Mouse (Mus musculus): ENCODE measurements at regions not wholly inside any gene's neighbourhood (a gene's known extent, or its start where the extent isn't known, plus 50 kb on each side); places are given as distances from the start of the nearest gene placed in this dataset.

DNA sequence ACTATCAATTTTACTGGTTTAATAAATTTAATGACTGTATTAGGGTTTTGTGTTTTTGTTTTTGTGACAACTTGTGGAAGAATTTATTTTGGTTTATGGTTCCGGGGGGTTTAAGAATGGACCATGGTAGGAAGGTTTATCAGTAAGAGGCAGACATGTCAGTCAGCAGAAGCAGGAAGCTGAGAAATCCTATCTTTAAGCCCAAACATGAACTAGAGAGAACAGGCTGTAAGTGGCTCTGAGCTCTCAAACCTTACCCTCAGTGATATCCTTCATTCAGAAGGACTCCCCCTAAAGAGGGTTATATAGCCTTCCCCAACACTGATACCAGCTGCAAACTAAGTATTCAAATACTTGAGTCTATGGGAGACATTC lies 170.8 kb downstream of the Btg1 start:
- ATAC-seq (ENCODE audit: low read depth) (no peak), DNase-seq (ENCODE audit: low spot score) (no peak)
- no peaks in the 10 kb centered on the region for H3K27me3 ChIP-seq (replicated peaks; ENCODE audit: control insufficient read depth, insufficient read depth, low read length)
- no peaks in the 10 kb centered on the region for H3K36me3 ChIP-seq (ENCODE audit: control insufficient read depth, insufficient read depth, low read length)
- no peak overlapping the region for H3K27ac ChIP-seq (replicated peaks; ENCODE audit: low read depth, low read length)
- H3K4me1 ChIP-seq (ENCODE audit: control insufficient read depth, insufficient read depth, low read length): no peaks in the 10 kb centered on the region
- no peak overlapping the region for H3K4me3 ChIP-seq (ENCODE audit: low read depth, low read length)
- H3K9me3 ChIP-seq (ENCODE audit: control insufficient read depth, low read length): no peaks in the 10 kb centered on the region
- H3K4me2 ChIP-seq (ENCODE audit: low read depth, low read length): no peak overlapping the region
- H3K9ac ChIP-seq (ENCODE audit: low read depth, low read length): no peak overlapping the region
- WGBS: 84% methylated on average over 1 of the region's 1 CpGs

DNA sequence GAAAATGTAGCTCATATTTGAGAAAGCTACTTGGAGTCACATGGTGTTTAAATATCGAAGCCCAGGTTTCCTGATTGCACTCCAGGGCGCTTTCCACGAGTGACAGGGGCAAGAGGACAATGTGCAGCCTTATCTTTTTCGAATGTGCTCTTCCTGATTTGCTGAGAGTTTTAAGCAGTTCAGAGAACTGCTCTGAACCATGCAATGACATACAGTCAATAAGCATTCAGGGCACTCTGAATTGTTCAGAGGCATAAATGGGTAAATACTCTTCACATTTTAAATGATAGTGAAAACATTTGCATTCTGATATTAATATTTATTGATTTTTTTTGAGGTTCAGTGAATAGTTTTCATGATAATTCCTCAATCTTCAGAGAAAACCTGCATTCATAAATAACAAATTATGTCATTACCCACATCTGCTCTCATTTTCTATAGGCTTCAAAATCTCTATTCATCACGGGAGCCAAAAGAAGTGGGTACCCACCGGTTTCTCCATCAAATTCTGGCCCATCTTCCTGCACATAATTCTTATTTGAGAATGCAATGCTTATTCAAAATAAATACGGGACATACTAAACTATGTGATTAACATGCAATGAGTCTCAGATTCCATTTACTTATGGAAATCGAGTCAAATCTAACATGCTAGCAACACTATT lies 171.7 kb downstream of the Btg1 start:
- WGBS: 77% methylated on average over 8 of the region's 8 CpGs
- H3K36me3 ChIP-seq (ENCODE audit: control insufficient read depth, insufficient read depth, low read length): no peaks in the 10 kb centered on the region
- no peak for DNase-seq (ENCODE audit: low spot score)
- H3K9ac ChIP-seq (ENCODE audit: low read depth, low read length): no peak overlapping the region
- no peak overlapping the region for H3K4me3 ChIP-seq (ENCODE audit: low read depth, low read length)
- no peaks in the 10 kb centered on the region for H3K27me3 ChIP-seq (replicated peaks; ENCODE audit: control insufficient read depth, insufficient read depth, low read length)
- H3K4me1 ChIP-seq (ENCODE audit: control insufficient read depth, insufficient read depth, low read length): no peaks in the 10 kb centered on the region
- H3K27ac ChIP-seq (replicated peaks; ENCODE audit: low read depth, low read length): no peak overlapping the region
- no peaks in the 10 kb centered on the region for H3K9me3 ChIP-seq (ENCODE audit: control insufficient read depth, low read length)
- no peak for ATAC-seq (ENCODE audit: low read depth)
- no peak overlapping the region for H3K4me2 ChIP-seq (ENCODE audit: low read depth, low read length)

DNA sequence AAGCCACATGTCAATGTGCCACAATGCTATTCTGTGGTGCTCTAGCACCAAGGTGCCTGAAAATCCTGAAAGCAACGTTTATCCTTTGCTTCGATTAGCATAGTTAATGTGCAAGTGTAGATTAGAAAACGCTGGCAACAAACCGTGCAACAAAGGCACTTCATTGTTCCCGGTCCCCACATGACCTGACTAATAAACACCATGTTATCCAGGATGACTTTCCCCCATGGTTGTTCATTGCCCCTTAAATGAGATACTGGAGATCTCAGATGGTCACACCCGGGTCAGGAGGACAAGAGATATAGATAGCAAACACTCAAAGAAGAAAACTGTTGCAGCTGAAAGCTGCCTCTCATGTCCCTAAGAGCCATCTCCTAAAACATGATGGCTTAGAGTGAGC lies 180.3 kb downstream of the Btg1 start:
- Histone ChIP-seq H3K27ac (replicated peaks; ENCODE audit: low read depth, low read length) (no peak overlapping the region), H3K4me1 (ENCODE audit: control insufficient read depth, insufficient read depth, low read length) (no peaks in the 10 kb centered on the region), H3K9ac (ENCODE audit: low read depth, low read length) (no peak overlapping the region), H3K4me2 (ENCODE audit: low read depth, low read length) (no peak overlapping the region), H3K27me3 (replicated peaks; ENCODE audit: control insufficient read depth, insufficient read depth, low read length) (no peaks in the 10 kb centered on the region), H3K9me3 (ENCODE audit: control insufficient read depth, low read length) (no peaks in the 10 kb centered on the region), H3K36me3 (ENCODE audit: control insufficient read depth, insufficient read depth, low read length) (no peaks in the 10 kb centered on the region), H3K4me3 (ENCODE audit: low read depth, low read length) (no peak overlapping the region)
- DNase-seq (ENCODE audit: low spot score): no peak
- no peak for ATAC-seq (ENCODE audit: low read depth)
- 80% methylated on average over 6 of the region's 6 CpGs for WGBS

GRCm38 (mm10) chr10:96800801-96801200 lies 184.0 kb downstream of the Btg1 start:
- Histone ChIP-seq H3K9me3 (ENCODE audit: control insufficient read depth, low read length) (no peaks in the 10 kb centered on the region), H3K4me3 (ENCODE audit: low read depth, low read length) (no peak overlapping the region), H3K4me2 (ENCODE audit: low read depth, low read length) (no peak overlapping the region), H3K4me1 (ENCODE audit: control insufficient read depth, insufficient read depth, low read length) (no peaks in the 10 kb centered on the region), H3K36me3 (ENCODE audit: control insufficient read depth, insufficient read depth, low read length) (no peaks in the 10 kb centered on the region), H3K9ac (ENCODE audit: low read depth, low read length) (no peak overlapping the region), H3K27ac (replicated peaks; ENCODE audit: low read depth, low read length) (no peak overlapping the region), H3K27me3 (replicated peaks; ENCODE audit: control insufficient read depth, insufficient read depth, low read length) (no peaks in the 10 kb centered on the region)
- ATAC-seq (ENCODE audit: low read depth) (no peak), DNase-seq (ENCODE audit: low spot score) (no peak)
- 79% methylated on average over 3 of the region's 3 CpGs for WGBS

- Histone ChIP-seq H3K4me2 (ENCODE audit: low read depth, low read length) (no peak overlapping the region), H3K27me3 (replicated peaks; ENCODE audit: control insufficient read depth, insufficient read depth, low read length) (no peaks in the 10 kb centered on the region), H3K4me1 (ENCODE audit: control insufficient read depth, insufficient read depth, low read length) (no peaks in the 10 kb centered on the region), H3K4me3 (ENCODE audit: low read depth, low read length) (no peak overlapping the region), H3K36me3 (ENCODE audit: control insufficient read depth, insufficient read depth, low read length) (no peaks in the 10 kb centered on the region), H3K27ac (replicated peaks; ENCODE audit: low read depth, low read length) (no peak overlapping the region), H3K9me3 (ENCODE audit: control insufficient read depth, low read length) (no peaks in the 10 kb centered on the region), H3K9ac (ENCODE audit: low read depth, low read length) (no peak overlapping the region)
- DNase-seq (ENCODE audit: low spot score) (peak; percentile 55), ATAC-seq (ENCODE audit: low read depth) (no peak)
- WGBS: 34% methylated on average over 7 of the region's 7 CpGs
Observed at GRCm38 (mm10) chr10:96804030-96804784, 187.4 kb downstream of the Btg1 start.

- 61% methylated on average over 6 of the region's 7 CpGs for WGBS
- no peak overlapping the region for H3K9ac ChIP-seq (ENCODE audit: low read depth, low read length)
- ATAC-seq (ENCODE audit: low read depth) (no peak), DNase-seq (ENCODE audit: low spot score) (no peak)
- no peak overlapping the region for H3K27ac ChIP-seq (replicated peaks; ENCODE audit: low read depth, low read length)
- no peak overlapping the region for H3K4me2 ChIP-seq (ENCODE audit: low read depth, low read length)
- no peaks in the 10 kb centered on the region for H3K27me3 ChIP-seq (replicated peaks; ENCODE audit: control insufficient read depth, insufficient read depth, low read length)
- H3K36me3 ChIP-seq (ENCODE audit: control insufficient read depth, insufficient read depth, low read length): no peaks in the 10 kb centered on the region
- no peak overlapping the region for H3K4me3 ChIP-seq (ENCODE audit: low read depth, low read length)
- no peaks in the 10 kb centered on the region for H3K9me3 ChIP-seq (ENCODE audit: control insufficient read depth, low read length)
- no peaks in the 10 kb centered on the region for H3K4me1 ChIP-seq (ENCODE audit: control insufficient read depth, insufficient read depth, low read length)
Observed at GRCm38 (mm10) chr10:96806579-96806978, 189.8 kb downstream of the Btg1 start.

GRCm38 (mm10) chr10:96821852-96822251 lies 205.0 kb downstream of the Btg1 start:
- Histone ChIP-seq H3K4me1 (ENCODE audit: control insufficient read depth, insufficient read depth, low read length) (peaks cover 18% of the 10 kb centered on the region), H3K36me3 (ENCODE audit: control insufficient read depth, insufficient read depth, low read length) (no peaks in the 10 kb centered on the region), H3K27ac (replicated peaks; ENCODE audit: low read depth, low read length) (no peak overlapping the region), H3K9ac (ENCODE audit: low read depth, low read length) (no peak overlapping the region), H3K27me3 (replicated peaks; ENCODE audit: control insufficient read depth, insufficient read depth, low read length) (no peaks in the 10 kb centered on the region), H3K4me2 (ENCODE audit: low read depth, low read length) (no peak overlapping the region), H3K9me3 (ENCODE audit: control insufficient read depth, low read length) (no peaks in the 10 kb centered on the region), H3K4me3 (ENCODE audit: low read depth, low read length) (no peak overlapping the region)
- WGBS: 56% methylated on average over 1 of the region's 1 CpGs
- DNase-seq (ENCODE audit: low spot score): no peak
- no peak for ATAC-seq (ENCODE audit: low read depth)

DNA sequence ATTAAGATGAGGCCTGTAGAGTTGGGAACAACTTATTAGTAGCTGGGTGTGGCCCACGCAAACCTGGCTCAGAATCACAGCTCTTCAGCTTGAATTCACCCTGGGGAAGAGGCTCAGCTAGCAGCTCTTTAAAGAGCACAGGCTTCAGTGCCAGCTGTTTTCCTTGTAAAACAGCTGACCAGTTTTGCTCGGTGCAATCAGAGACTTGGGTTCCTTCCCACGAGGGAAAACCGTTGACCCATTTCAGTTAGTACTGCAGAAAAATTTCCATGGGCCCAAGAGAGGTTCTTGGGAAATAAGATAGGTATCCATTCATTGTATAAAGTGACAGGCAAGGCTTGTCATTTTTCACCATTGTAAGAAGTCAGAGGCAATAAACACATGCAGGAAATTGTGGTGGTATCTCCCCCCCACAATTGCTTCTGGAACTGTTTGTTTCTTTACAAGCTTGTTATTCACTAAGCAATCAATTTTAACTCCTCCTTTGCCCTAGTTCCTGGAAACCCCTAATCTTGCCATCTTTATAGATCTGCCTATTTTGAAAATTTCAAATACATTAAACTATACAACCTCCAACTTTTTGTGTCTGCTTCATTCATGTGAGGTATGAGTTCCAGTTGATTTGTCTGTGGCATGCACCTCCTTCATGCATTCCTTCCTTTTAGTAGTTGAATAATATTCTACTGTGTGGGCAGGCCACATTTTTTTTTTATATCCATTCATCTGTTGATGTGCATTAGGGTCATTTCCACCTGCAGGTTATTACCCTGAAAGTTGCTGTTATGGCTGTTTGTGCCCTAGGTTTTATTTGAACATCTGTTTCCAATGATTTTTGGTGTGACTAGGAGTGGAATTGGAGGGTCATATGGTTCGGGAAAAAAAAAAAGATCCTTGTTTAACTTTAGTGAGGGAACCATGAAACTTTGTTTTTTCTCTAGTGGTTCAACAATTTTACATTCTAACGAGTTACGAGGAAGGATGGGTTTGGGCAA lies 205.8 kb downstream of the Btg1 start:
- H3K36me3 ChIP-seq (ENCODE audit: control insufficient read depth, insufficient read depth, low read length): no peaks in the 10 kb centered on the region
- H3K9ac ChIP-seq (ENCODE audit: low read depth, low read length): no peak overlapping the region
- 37% methylated on average over 7 of the region's 7 CpGs for WGBS
- DNase-seq (ENCODE audit: low spot score) (peak; percentile 74), ATAC-seq (ENCODE audit: low read depth) (peak; percentile 30; the same call in 1 of the 2 replicates)
- H3K9me3 ChIP-seq (ENCODE audit: control insufficient read depth, low read length): no peaks in the 10 kb centered on the region
- H3K4me3 ChIP-seq (ENCODE audit: low read depth, low read length): no peak overlapping the region
- H3K27ac ChIP-seq (replicated peaks; ENCODE audit: low read depth, low read length): no peak overlapping the region
- H3K4me1 ChIP-seq (ENCODE audit: control insufficient read depth, insufficient read depth, low read length): peaks cover 18% of the 10 kb centered on the region
- H3K27me3 ChIP-seq (replicated peaks; ENCODE audit: control insufficient read depth, insufficient read depth, low read length): no peaks in the 10 kb centered on the region
- no peak overlapping the region for H3K4me2 ChIP-seq (ENCODE audit: low read depth, low read length)
